Comparison of ENCODE assay signal across 8 mouse cellular contexts in the genomic region with DNA sequence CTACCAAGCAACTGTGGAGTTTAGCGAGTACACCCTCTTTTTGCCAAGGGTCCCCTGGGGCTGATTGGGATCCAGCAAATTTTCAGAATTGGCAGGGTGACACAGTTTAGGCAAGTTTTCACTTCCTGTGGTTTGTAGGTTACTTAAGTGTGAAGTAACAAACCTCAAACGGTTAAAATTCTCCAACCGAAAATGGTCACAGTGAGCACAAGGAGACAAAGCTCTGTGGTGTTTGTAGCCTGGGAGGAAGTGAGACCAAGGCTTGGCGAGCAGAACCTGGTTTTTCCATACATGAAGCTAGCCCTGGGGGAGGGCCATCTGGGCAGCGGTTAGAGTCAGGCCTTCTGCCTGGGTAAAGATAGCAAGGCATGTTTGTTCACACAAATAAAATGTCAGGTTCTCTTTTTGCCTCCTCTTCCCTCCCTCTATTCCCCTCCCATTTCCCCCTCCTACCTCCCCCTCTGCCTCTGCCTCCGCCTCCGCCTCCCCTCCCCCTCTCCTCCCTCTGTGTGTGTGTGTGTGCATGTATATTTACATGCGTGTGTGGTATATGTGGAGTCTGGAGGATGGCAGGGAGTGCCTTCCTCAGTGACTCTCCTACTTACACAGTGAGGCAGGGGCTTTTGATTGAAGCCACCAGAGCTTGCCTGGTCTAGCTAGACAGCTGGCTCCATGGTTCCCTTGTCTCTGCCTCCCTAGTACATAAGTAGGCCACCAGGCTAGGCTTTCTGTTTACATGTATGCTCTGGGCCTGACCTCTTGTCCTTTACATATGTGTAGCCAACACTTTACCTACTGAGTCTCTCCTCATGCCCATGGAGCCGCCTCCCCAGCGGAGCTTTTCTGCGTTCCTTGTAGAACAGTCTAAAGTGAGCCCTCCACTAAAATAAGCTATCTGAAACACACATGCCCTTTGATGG.
DNase-seq lines count a peak whose midpoint lies in the region; TF ChIP-seq lines count a peak whose summit lies in the region.

No protein-coding gene starts in this region.

- no peaks in the 10 kb centered on the region for H3K79me2 ChIP-seq in myocyte (ENCODE audit: control insufficient read depth, insufficient read depth)

- DNase-seq in adrenal gland, adult (ENCODE audit: inconsistent age in 2 of 2, low spot score in 1 of 2): peak; percentile 13 to 56
- DNase-seq in adrenal gland, postnatal 4 days (ENCODE audit: low spot score in 2 of 2): no peak
- peak; percentile 20 for DNase-seq in right cerebral cortex, postnatal 25 days
- DNase-seq in right cerebral cortex, adult 18-20 months: no peak
- DNase-seq in kidney, postnatal 25 days: peak; percentile 11 to 42
- no peak for DNase-seq in urinary bladder, postnatal 14 days (ENCODE audit: low spot score)
- no peak for DNase-seq in layer of hippocampus, postnatal 25 days (ENCODE audit: extremely low spot score in 1 of 2, low spot score in 1 of 2)

- peak overlapping the region; percentile 21 for H3K4me2 ChIP-seq in myocyte (ENCODE audit: low read depth)

- no peak for TF ChIP-seq POLR2A in myocyte (IDR thresholded peaks at IDR 0.05; ENCODE audit: insufficient read length, low read depth)

- H3ac ChIP-seq in myocyte (ENCODE audit: control insufficient read depth, insufficient read length): no peak overlapping the region

- no peaks in the 10 kb centered on the region for H3K27me3 ChIP-seq in myocyte (ENCODE audit: control insufficient read depth, insufficient read depth, insufficient read length)

- H3K36me3 ChIP-seq in myocyte (ENCODE audit: control insufficient read depth, insufficient read depth): no peaks in the 10 kb centered on the region

- no peak overlapping the region for H3K4me3 ChIP-seq in myocyte

TF ChIP-seq in myocyte, 11 proteins besides CTCF, POLR2A, EP300 and RAD21:
- TF ChIP-seq USF1 (IDR thresholded peaks at IDR 0.05; ENCODE audit: low read depth): no peak

Comparison
In these comparisons a context has a peak if more than half of its experiments do, and no peak if none do; other contexts are left out.
1. DNase-seq: peak in adrenal gland, adult (2 of 2), right cerebral cortex, postnatal 25 days (single experiment) and kidney, postnatal 25 days (2 of 2); none in adrenal gland, postnatal 4 days (0 of 2), right cerebral cortex, adult 18-20 months (single experiment), urinary bladder, postnatal 14 days (single experiment) and layer of hippocampus, postnatal 25 days (0 of 2).